Mouse (Mus musculus) bone marrow, adult 2 months (tissue): Measurements from ENCODE around the gene Lhx4.

Experiments used
- CTCF ChIP-seq: fragments of 200-500 bp; IDR thresholded peaks from 2 replicates; pipeline ENCODE4 v1.5.1; 2011; ENCODE audit warnings: low read length, control low read depth; ENCODE audit not compliant: control insufficient read depth, insufficient read depth
- POLR2A ChIP-seq: fragments of 200-500 bp; IDR thresholded peaks from 2 replicates; pipeline ENCODE4 v1.6.1; 2011; ENCODE audit warnings: low read depth, mild to moderate bottlenecking, control low read depth, low read length, borderline replicate concordance; ENCODE audit not compliant: control insufficient read depth

GRCm38 (mm10) chr1:155777641-155778625, 26.4 kb upstream of the Lhx4 start:
- TF ChIP-seq CTCF (no peak), POLR2A (no peak)
